Mouse (Mus musculus): ENCODE measurements at regions not wholly inside any gene's neighbourhood (a gene's known extent, or its start where the extent isn't known, plus 50 kb on each side); places are given as distances from the start of the nearest gene placed in this dataset.

DNA sequence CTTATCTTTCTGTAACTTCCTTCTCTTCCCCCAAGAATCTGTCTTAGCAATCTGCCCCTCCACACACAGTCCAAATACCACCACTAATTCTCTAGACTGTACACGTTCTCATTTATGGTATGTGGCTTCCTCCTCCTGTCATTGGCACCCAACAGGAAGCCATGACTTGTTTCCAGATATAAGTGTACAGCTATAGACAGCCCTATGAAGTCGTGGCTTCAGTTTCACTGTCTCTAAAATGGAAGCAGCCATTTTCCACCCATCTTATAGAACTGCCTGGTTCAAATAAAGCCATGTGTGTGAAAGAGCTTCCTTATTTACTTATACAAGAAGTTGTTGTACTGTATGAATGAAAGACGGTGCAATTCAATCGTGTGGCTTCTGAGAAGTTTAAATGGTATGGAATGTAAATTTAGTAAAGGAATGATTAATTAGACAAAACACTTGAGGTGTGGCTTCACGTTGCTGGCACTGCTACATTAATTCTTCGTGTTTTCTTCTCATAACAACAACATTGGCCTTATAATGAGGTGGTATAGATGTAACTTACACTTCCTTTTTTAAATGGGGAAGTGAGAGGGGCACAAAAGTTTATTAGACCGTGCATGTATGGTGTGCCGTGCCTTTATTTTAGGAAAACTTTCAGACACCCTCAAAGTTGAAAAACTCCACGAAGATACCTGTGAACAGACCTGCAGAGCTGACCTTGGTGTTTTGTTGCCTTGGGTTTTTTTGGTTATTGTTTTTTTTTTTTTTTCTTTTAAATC is 299.7 kb downstream of the Foxo1 start:
- Histone ChIP-seq H3K4me3 (ENCODE audit: insufficient read depth, low read depth, low read length) (no peak overlapping the region), H3K4me1 (ENCODE audit: control insufficient read depth, insufficient read depth, low read length) (no peaks in the 10 kb centered on the region), H3K27ac (ENCODE audit: insufficient read depth, low read depth, low read length) (no peak overlapping the region)
- 84% methylated on average over 9 of the region's 9 CpGs for WGBS
- TF ChIP-seq POLR2A (IDR thresholded peaks at IDR 0.05; ENCODE audit: insufficient read depth, low read depth, low read length) (no peak), CTCF (IDR thresholded peaks at IDR 0.05; ENCODE audit: insufficient read depth, low read depth, low read length) (no peak)

DNA sequence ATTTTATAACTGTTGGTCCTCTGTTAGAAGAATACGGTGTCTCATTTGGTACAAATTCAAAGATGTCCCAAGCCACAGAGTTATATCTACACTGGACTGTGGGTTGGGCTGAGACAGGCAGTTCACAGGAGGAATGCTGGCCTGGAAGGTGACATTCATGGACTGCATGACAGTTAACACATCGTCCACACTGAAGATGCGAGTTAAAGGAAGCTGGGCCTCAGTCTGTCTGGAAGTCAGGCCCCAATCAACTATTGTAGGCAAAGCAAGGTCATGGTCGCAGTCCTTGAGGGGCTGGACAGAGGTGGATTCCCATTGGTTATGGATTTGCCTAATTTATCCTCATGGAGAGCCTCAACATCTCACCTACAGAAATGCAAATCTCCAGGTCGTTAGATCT is 295.5 kb downstream of the Foxo1 start:
- no peak overlapping the region for H3K4me3 ChIP-seq (ENCODE audit: insufficient read depth, low read depth, low read length)
- no peak for TF ChIP-seq POLR2A (IDR thresholded peaks at IDR 0.05; ENCODE audit: insufficient read depth, low read depth, low read length)
- TF ChIP-seq CTCF (IDR thresholded peaks at IDR 0.05; ENCODE audit: insufficient read depth, low read depth, low read length) = no peak
- no peaks in the 10 kb centered on the region for H3K4me1 ChIP-seq (ENCODE audit: control insufficient read depth, insufficient read depth, low read length)
- H3K27ac ChIP-seq (ENCODE audit: insufficient read depth, low read depth, low read length) = no peak overlapping the region
- WGBS = 86% methylated on average over 5 of the region's 5 CpGs

DNA sequence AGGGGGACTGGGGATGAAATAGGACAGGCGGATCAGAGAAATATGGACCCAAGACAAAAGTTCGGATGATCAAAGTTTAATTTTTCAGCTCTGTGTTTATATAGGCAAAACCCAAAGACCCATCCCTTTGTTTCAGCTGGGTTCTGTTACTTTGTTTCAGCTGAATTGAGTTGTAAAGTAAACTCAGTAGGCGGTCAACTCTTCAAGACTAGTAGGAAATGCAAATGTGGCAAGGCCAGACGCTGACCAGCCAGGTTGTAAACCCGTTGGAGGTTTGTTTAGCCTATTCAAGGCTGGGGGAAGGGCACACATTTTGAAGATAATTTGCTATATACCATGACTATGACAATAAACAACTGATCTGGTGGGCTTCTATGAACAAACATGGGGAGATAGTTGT is 294.7 kb downstream of the Foxo1 start:
- H3K27ac ChIP-seq (ENCODE audit: insufficient read depth, low read depth, low read length) = no peak overlapping the region
- TF ChIP-seq CTCF (IDR thresholded peaks at IDR 0.05; ENCODE audit: insufficient read depth, low read depth, low read length) = no peak
- WGBS = 77% methylated on average over 5 of the region's 5 CpGs
- no peak overlapping the region for H3K4me3 ChIP-seq (ENCODE audit: insufficient read depth, low read depth, low read length)
- no peaks in the 10 kb centered on the region for H3K4me1 ChIP-seq (ENCODE audit: control insufficient read depth, insufficient read depth, low read length)

GRCm38 (mm10) chr3:52559481-52559880 is 291.3 kb downstream of the Foxo1 start:
- Histone ChIP-seq H3K27ac (ENCODE audit: insufficient read depth, low read depth, low read length) (no peak overlapping the region), H3K4me1 (ENCODE audit: control insufficient read depth, insufficient read depth, low read length) (no peaks in the 10 kb centered on the region), H3K4me3 (ENCODE audit: insufficient read depth, low read depth, low read length) (no peak overlapping the region)
- 82% methylated on average over 10 of the region's 10 CpGs for WGBS
- no peak for TF ChIP-seq POLR2A (IDR thresholded peaks at IDR 0.05; ENCODE audit: insufficient read depth, low read depth, low read length)
- no peak for TF ChIP-seq CTCF (IDR thresholded peaks at IDR 0.05; ENCODE audit: insufficient read depth, low read depth, low read length)

GRCm38 (mm10) chr3:52558765-52559164 is 290.6 kb downstream of the Foxo1 start:
- Histone ChIP-seq H3K4me1 (ENCODE audit: control insufficient read depth, insufficient read depth, low read length) (no peaks in the 10 kb centered on the region), H3K27ac (ENCODE audit: insufficient read depth, low read depth, low read length) (no peak overlapping the region), H3K4me3 (ENCODE audit: insufficient read depth, low read depth, low read length) (no peak overlapping the region)
- WGBS = 94% methylated on average over 6 of the region's 6 CpGs
- no peak for TF ChIP-seq POLR2A (IDR thresholded peaks at IDR 0.05; ENCODE audit: insufficient read depth, low read depth, low read length)
- TF ChIP-seq CTCF (IDR thresholded peaks at IDR 0.05; ENCODE audit: insufficient read depth, low read depth, low read length) = no peak

DNA sequence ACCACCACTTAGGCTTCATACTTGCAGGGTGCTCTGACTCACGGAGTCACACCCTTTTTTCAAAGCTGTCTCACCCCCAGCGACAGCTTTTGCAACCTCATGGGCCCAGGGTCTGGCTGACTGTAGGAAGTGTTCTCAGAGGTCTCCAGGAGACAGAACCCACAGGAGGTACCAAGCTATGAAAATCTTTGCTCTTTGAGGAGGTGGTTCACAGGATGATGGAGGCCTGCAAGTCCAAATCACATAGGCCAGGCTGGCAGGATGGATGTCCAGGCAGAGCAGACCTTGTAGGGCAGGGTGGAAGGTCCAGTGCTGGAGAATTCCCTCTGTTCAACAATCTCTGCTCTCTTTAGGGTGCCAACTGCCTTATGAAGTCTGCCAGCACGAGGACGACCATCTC is 289.2 kb downstream of the Foxo1 start:
- Histone ChIP-seq H3K4me3 (ENCODE audit: insufficient read depth, low read depth, low read length) (no peak overlapping the region), H3K4me1 (ENCODE audit: control insufficient read depth, insufficient read depth, low read length) (no peaks in the 10 kb centered on the region), H3K27ac (ENCODE audit: insufficient read depth, low read depth, low read length) (no peak overlapping the region)
- WGBS = 92% methylated on average over 4 of the region's 4 CpGs
- TF ChIP-seq POLR2A (IDR thresholded peaks at IDR 0.05; ENCODE audit: insufficient read depth, low read depth, low read length) = no peak
- no peak for TF ChIP-seq CTCF (IDR thresholded peaks at IDR 0.05; ENCODE audit: insufficient read depth, low read depth, low read length)

DNA sequence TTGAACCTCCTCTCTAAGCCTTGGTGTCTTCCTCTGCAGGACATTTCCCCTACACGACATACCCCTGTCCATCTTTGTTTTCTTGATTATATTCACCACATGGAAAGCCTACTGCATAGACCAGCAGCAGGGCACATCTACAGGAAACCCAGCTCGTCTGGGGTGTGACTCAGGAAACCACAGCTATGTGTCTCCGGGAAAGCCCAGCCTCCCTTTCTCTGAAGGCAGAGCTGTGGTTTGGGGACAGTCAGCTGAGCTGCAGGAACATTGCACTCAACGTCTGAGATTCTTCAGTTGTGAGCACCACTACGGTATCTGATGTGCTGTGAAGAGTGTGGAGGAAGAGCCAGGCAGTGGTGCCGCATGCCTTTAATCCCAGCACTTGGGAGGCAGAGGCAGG is 286.9 kb downstream of the Foxo1 start:
- WGBS = 86% methylated on average over 6 of the region's 6 CpGs
- Histone ChIP-seq H3K4me1 (ENCODE audit: control insufficient read depth, insufficient read depth, low read length) (no peaks in the 10 kb centered on the region), H3K4me3 (ENCODE audit: insufficient read depth, low read depth, low read length) (no peak overlapping the region), H3K27ac (ENCODE audit: insufficient read depth, low read depth, low read length) (no peak overlapping the region)
- no peak for TF ChIP-seq POLR2A (IDR thresholded peaks at IDR 0.05; ENCODE audit: insufficient read depth, low read depth, low read length)
- TF ChIP-seq CTCF (IDR thresholded peaks at IDR 0.05; ENCODE audit: insufficient read depth, low read depth, low read length) = no peak

GRCm38 (mm10) chr3:52554490-52554889 is 286.4 kb downstream of the Foxo1 start:
- Histone ChIP-seq H3K27ac (ENCODE audit: insufficient read depth, low read depth, low read length) (no peak overlapping the region), H3K4me1 (ENCODE audit: control insufficient read depth, insufficient read depth, low read length) (no peaks in the 10 kb centered on the region), H3K4me3 (ENCODE audit: insufficient read depth, low read depth, low read length) (no peak overlapping the region)
- 89% methylated on average over 1 of the region's 1 CpGs for WGBS
- TF ChIP-seq POLR2A (IDR thresholded peaks at IDR 0.05; ENCODE audit: insufficient read depth, low read depth, low read length) = no peak

DNA sequence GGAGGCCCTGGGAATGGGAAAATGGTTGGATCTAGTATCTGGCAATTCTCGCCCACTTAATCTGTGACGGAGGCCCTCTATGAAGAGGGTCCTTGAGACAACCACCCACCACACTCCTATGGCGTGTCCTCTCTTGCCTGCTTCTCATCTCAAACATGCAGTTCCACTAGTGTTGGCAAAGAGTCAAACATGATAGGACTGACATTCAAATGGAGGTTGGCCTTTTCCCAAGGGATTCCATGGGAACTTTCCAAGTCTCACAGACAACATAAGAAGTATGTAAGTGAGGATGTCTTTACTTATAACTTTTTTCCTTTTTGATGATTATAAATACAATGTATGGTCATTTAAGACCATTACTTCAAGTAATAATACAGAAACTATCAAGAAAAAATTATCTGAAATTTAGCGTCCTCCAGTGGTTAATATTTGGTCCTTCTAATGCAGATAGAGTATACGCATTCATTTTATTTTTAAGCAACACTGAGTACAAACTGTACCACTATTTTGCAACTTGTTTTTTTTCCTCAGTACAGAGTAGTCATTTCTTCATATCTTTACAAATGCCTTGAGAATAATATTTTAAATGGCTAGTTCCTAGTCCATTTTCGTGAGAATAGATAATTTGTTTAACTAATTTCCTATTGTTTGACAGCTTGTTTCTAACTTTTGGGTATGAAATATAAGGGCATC is 280.2 kb downstream of the Foxo1 start:
- Histone ChIP-seq H3K4me3 (ENCODE audit: insufficient read depth, low read depth, low read length) (no peak overlapping the region), H3K27ac (ENCODE audit: insufficient read depth, low read depth, low read length) (no peak overlapping the region), H3K4me1 (ENCODE audit: control insufficient read depth, insufficient read depth, low read length) (no peaks in the 10 kb centered on the region)
- TF ChIP-seq POLR2A (IDR thresholded peaks at IDR 0.05; ENCODE audit: insufficient read depth, low read depth, low read length) = no peak
- no peak for TF ChIP-seq CTCF (IDR thresholded peaks at IDR 0.05; ENCODE audit: insufficient read depth, low read depth, low read length)
- 92% methylated on average over 6 of the region's 6 CpGs for WGBS

All from olfactory bulb, adult 2 months (tissue).